Mouse (Mus musculus) left cerebral cortex, postnatal 36 days (tissue): ENCODE measurements around the gene Maml3. TPM values are rescaled to one million over a fixed set of nuclear protein-coding genes. Genes with fewer than 3 reads are reported as not detected.

Experiments
- DNase-seq, 2 experiments: peaks; one replicate each; pipeline ENCODE4 v3.0.0; 2021 to 2022; ENCODE audit warnings: low spot score in 2 of 2, mixed read lengths in 1 of 2
- intact Hi-C: fragments of 180-260 bp; cut with DNase I; formaldehyde crosslinking; loops from one replicate; pipeline ENCODE4 v1.15.1; 2025
- total RNA-seq, 2 experiments: library from RNA; stranded (reverse); gene quantifications; 2 replicates each; pipeline ENCODE4 v1.2.3; 2021

The Maml3 gene
- total RNA-seq, 2 experiments from 2014 or later: 6.2 to 11.9 TPM

DNA sequence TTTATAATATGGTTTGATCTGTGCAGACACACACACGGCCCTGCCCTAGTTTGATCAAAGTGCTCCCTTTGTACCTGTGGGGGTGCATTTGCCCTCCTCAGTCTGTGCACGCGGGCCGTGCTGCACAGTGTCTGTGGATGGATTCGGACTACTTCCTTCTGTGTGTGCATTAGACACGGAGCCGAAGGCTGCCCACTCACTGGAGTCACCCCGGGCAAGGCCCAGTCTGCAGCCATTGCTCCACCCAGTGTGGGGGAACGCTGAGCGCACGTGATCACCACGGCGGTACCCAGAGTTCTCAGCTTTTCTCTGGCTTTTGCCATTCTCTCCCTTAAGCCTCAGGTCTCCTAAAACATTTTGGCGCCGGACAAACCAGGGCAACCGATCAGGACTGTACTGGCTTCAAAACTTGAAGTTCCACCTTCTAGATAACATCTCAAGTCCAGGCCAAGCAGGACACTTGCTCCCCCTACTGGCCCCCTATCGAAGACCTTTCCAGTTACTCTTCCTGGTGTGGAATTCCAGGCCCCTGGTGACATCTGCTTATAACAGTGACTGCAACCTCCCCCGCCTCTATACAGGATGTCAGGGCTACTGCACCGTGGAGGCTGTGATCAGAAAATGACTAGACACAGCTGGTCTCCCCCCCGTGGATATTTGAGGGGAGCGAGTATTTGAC, 431.3 kb downstream of the Maml3 start:
- DNase-seq: peak; percentile 13 to 14
- intact Hi-C loops: no loop called here

- intact Hi-C loops: no loop called here
- DNase-seq: no peak
Measured at GRCm38 (mm10) chr3:51672631-51673030, 432.2 kb downstream of the Maml3 start.

DNA sequence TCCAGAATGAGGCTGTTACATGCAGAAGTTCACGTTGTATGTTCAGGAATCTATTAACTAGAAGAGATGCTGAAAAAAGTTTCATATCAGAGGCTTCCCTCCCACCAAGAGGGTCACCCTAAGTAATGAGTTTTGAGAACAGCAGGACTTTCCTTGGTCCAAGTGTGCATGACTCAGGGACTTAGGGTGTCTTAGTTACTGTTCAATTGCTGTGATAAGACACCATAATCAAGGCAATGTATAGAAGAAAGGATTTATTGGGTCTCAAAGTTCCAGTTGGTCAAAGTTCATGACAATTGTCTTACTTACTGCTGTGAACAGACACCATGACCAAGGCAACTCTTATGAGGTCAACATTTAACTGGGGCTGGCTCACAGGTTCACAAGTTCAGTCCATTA, 433.8 kb downstream of the Maml3 start:
- no peak for DNase-seq
- intact Hi-C loops: no loop called here

- intact Hi-C loops: no loop called here
- no peak for DNase-seq
Measured at GRCm38 (mm10) chr3:51670414-51671070, 434.3 kb downstream of the Maml3 start.

DNA sequence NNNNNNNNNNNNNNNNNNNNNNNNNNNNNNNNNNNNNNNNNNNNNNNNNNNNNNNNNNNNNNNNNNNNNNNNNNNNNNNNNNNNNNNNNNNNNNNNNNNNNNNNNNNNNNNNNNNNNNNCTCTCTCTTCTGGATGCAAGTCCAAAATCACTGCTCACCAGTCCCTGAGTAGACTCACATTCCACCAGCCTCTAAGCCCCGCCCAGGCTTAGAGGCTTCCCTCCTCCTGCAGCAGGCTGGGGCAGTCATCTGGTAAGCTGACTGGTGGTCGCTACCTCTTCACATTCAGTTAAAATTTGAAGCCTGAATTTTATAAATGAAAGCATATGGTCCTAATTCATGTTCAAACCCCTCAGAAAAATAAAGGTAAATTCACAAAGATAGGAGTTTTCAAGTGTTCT, 436.3 kb downstream of the Maml3 start:
- DNase-seq: no peak
- intact Hi-C loops: no loop called here

DNA sequence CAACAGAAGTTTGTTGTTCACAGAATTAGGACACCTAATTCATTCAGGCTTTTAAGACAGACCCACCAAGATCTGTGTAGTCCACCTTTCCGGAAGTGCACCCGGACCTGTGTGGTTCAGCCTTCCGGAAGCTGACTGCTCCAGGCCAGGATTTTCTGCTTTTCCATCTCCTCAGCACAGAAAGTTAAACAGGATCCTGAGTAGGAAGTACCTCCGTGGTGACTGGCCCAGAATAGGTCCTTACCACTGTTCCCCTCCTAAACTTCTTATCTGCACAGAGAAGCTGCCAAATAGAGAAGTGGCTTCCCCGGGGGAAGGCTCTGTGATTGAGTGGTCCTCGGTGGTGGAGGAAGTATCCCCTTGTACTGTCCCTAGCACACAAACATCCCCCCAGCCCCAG, 442.3 kb downstream of the Maml3 start:
- intact Hi-C loops: no loop called here
- no peak for DNase-seq

GRCm38 (mm10) chr3:51661880-51662550, 442.9 kb downstream of the Maml3 start:
- no peak for DNase-seq
- intact Hi-C loops: no loop called here

- intact Hi-C loops: no loop called here
- DNase-seq: no peak
Measured at GRCm38 (mm10) chr3:51661376-51661775, 443.5 kb downstream of the Maml3 start.

- no peak for DNase-seq
- intact Hi-C loops: no loop called here
Measured at GRCm38 (mm10) chr3:51660821-51661276, 444.0 kb downstream of the Maml3 start.

DNA sequence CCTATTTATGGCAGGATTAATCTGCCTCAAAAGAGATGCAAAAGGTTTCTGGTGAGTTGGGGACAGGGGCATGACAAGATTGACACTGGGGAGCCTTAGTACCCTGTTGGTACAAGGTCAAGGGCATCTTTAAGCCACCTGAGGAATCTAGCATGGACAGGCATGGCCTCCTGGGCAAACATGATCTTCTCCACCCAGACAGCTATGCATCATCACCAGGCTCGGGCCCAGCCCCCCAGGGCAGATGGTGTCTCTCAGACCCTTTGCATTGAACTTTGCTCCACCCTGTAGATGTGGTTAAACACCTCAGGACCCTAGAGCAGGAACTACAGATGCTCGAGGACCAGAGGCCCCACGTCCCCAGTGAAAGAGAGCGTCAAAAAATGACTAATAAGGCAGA, 444.8 kb downstream of the Maml3 start, which contains the start of gene Mgst2:
Gene Mgst2 (plus strand): TSS at position 301 of the 400 bp plus-strand sequence.
- intact Hi-C loops: no loop called here
- no peak for DNase-seq

- no peak for DNase-seq
- intact Hi-C loops: no loop called here
Measured at GRCm38 (mm10) chr3:51659415-51659814, 445.5 kb downstream of the Maml3 start.

DNA sequence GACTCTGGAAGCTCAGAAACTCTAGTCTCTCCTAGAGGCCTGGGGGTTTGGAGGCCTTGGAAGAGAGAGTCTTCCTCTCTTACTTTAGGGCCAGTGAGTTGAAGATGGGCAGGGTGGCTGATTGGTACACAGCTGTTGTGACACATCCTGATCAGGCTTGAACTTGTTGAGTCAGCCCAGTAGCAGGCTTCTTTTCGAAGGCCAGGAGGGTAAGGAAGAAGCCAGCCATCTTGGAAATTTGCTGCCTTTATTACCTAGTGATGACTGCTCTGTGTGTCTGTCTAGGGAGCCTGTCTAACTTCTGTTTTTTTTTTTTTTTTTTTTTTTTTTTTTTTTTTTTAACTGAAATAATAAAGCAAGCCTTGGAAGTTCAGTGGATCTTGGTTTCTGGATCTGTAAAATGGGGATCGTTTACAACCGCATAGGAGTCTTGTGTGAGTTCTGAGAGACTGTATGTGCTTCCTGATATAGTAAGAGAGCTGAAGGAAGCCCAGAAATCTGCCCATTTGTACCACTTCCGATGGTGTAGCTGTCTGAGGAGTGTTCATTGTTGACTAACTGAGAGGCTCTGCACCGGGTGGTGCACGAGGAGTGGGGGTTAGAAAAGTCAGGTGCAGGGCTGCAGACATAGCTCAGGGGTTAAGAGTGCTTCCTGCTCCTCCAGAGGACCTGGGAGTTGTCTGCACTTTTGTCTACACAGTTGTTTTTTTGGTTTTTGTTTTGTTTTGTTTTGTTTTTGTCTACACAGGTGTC, 450.4 kb downstream of the Maml3 start:
- intact Hi-C loops: loop anchor here (5.0 kb wide), 1 partner anchor 543 kb away; no protein-coding TSS in a partner anchor
- DNase-seq: no peak

GRCm38 (mm10) chr3:51652701-51653100, 452.2 kb downstream of the Maml3 start:
- intact Hi-C loops: loop anchor here (2.0 to 5.0 kb wide), 2 partner anchors 142 to 545 kb away; no protein-coding TSS in a partner anchor
- DNase-seq: no peak

GRCm38 (mm10) chr3:51652292-51652691, 452.6 kb downstream of the Maml3 start:
- DNase-seq: peak; percentile 58 to 71
- intact Hi-C loops: loop anchor here (2.0 to 5.0 kb wide), 2 partner anchors 141 to 545 kb away; no protein-coding TSS in a partner anchor

DNA sequence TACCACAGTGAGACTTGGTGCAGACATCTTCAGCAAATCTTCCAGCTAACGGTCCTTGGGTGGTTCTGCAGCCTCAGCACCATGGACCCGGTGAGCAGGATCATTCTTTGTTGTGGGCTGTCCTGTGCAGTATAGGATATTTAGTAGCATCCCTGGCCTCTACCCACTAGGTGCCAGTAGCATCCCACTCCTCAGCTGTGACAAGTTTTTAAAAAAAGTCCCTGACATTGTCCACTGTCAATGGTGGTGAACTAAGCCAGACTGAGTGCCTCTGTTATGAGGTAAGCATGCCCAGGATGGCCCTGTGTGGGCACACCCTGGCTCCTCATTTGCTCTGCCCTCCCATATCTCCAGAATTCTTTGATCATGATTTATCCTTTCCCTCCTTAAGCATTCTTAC, 453.7 kb downstream of the Maml3 start:
- intact Hi-C loops: loop anchor here (5.0 kb wide), 1 partner anchor 546 kb away; no protein-coding TSS in a partner anchor
- no peak for DNase-seq

DNA sequence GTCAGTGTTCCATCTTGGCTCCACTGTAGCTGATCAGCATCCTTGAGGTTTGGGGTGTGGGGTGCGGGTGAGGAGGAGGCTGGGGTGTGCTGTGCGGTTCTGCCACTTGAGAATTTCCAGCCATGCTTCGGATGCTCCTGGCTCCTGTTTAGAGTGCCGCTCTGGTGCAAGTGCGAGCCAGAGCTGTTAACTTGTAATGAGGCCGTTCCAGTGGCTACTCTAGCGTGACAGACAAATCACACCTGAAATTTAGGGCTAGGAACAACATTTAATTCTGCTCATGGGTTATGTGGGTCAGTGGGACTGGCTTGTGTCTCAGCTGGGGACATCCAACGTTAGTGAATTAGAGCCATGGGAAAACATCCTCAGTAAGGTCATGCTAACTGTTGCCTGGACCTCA, 454.9 kb downstream of the Maml3 start:
- intact Hi-C loops: loop anchor here (2.0 to 5.0 kb wide), 4 partner anchors 67 to 593 kb away; partner anchors contain the start of gene Setd7
- DNase-seq: no peak

DNA sequence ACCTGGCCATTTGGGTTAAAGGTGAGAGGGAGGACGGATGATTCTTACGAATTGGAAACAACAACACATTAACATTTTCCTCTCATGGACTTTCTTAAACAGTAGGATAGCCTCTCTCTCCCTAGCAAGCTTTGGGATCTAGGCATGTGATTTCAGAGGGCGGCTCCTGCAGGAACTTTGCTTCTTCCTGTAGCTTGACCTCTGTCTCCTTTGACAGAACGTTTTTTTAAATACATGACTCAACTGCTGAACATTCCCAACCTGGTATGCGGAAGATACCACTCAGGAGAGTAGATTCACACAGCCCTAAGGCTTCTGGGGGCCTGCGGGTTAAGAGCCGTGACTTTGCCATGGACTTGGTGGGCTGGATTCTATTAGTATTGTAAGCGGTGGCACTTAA, 455.4 kb downstream of the Maml3 start:
- intact Hi-C loops: loop anchor here (2.0 kb wide), 3 partner anchors 67 to 593 kb away; partner anchors contain the start of gene Setd7
- DNase-seq: no peak

GRCm38 (mm10) chr3:51648037-51648664, 456.7 kb downstream of the Maml3 start:
- intact Hi-C loops: loop anchor here (2.0 kb wide), 3 partner anchors 65 to 595 kb away; partner anchors contain the start of gene Setd7
- DNase-seq: peak; percentile 77 to 83

DNA sequence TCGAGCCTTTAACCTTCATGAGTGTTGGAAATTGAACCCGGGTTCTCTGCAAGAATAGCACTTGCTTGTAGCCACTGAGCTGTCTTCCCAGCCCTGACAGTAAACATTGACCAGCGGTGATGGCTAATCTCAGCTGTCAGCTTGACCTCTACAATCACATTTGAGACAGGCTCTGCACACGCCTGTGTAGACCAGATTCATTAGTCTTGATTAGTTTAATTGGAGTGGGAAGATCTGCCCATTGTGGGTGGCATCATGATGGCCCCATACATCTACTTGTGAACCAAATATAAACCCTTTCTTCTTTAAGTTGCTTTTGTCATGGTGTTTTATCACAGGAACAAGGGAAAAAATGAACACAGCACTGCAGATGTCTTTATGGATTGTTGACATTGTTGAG, 457.5 kb downstream of the Maml3 start:
- intact Hi-C loops: no loop called here

More for the DNA sequence above, 457.5 kb downstream of the Maml3 start:
- DNase-seq: no peak
